Mouse (Mus musculus) lung, embryonic 16.5 days (tissue): ENCODE results near the gene H2-Q1. TPM values are rescaled to one million over a fixed set of nuclear protein-coding genes. Genes with fewer than 3 reads are reported as not detected.
"Not testable (repeated sequence)": the region's sequence is repeated elsewhere in the genome, so short reads cannot be mapped to it uniquely, and the experiment has no call there.

Experiments
- ATAC-seq: fragments of 200-750 bp; cut with Nextera tagmentation; 2 replicates; pipeline ENCODE4 v1.8.0; 2017; ENCODE audit warnings: low read depth, mild to moderate bottlenecking, moderate library complexity
- H3K27ac ChIP-seq: fragments of 300-500 bp; sonication (generic); 2 replicates; pipeline ENCODE4 v1.5.1; 2014; ENCODE audit warnings: mild to moderate bottlenecking, control low read depth, low read length
- H3K27me3 ChIP-seq: fragments of 300-500 bp; sonication (generic); 2 replicates; pipeline ENCODE4 v1.6.1; 2014; ENCODE audit warnings: low read depth, low read length, mixed read lengths; ENCODE audit not compliant: control insufficient read depth, insufficient read depth
- H3K36me3 ChIP-seq: fragments of 300-500 bp; sonication (generic); 2 replicates; pipeline ENCODE4 v1.6.1; 2014; ENCODE audit warnings: low read length; ENCODE audit not compliant: control insufficient read depth, insufficient read depth
- H3K4me1 ChIP-seq: fragments of 300-500 bp; sonication (generic); replicated peaks from 2 replicates; pipeline ENCODE4 v1.6.1; 2014; ENCODE audit warnings: low read length, mixed read lengths; ENCODE audit not compliant: control insufficient read depth, insufficient read depth
- H3K4me2 ChIP-seq: fragments of 300-500 bp; sonication (generic); 2 replicates; pipeline ENCODE4 v1.6.1; 2014; ENCODE audit warnings: low read depth, low read length, control low read depth
- H3K4me3 ChIP-seq: fragments of 300-500 bp; sonication (generic); 2 replicates; pipeline ENCODE4 v1.5.1; 2014; ENCODE audit warnings: mild to moderate bottlenecking, low read length, control low read depth
- H3K9ac ChIP-seq: fragments of 300-500 bp; sonication (generic); 2 replicates; pipeline ENCODE4 v1.6.1; 2014; ENCODE audit warnings: low read length, control low read depth
- H3K9me3 ChIP-seq: fragments of 300-500 bp; sonication (generic); 2 replicates; pipeline ENCODE4 v1.6.1; 2016; ENCODE audit warnings: low read length; ENCODE audit not compliant: control insufficient read depth
- WGBS: fragments of 180-500 bp; shearing (Covaris S2); extraction: QIAGEN DNeasy Blood & Tissue Kit; methylation state at CpG from one replicate; pipeline ENCODE4 v1.1.7; 2014; 5-methylcytosine and 5-hydroxymethylcytosine counted together
- polyA plus RNA-seq: library from polyadenylated mRNA; unstranded; fragments of >200 nt; fragmentation: Nextera tagmentation; extraction: Ambion mirVana; gene quantifications from 2 replicates; pipeline ENCODE4 v1.2.1, GENCODE M21; 2015

Gene H2-Q1
- polyA plus RNA-seq, 1 experiment from 2014 or later = 0.38 TPM

GRCm38 (mm10) chr17:35329714-35330113, 9.5 kb downstream of the H2-Q1 start:
- H3K4me3 ChIP-seq, H3K27me3 ChIP-seq, H3K27ac ChIP-seq, ATAC-seq, H3K36me3 ChIP-seq, H3K4me1 ChIP-seq, H3K9me3 ChIP-seq, H3K4me2 ChIP-seq, H3K9ac ChIP-seq: not testable (repeated sequence)
- 53% methylated on average over 3 of the region's 3 CpGs for WGBS

DNA sequence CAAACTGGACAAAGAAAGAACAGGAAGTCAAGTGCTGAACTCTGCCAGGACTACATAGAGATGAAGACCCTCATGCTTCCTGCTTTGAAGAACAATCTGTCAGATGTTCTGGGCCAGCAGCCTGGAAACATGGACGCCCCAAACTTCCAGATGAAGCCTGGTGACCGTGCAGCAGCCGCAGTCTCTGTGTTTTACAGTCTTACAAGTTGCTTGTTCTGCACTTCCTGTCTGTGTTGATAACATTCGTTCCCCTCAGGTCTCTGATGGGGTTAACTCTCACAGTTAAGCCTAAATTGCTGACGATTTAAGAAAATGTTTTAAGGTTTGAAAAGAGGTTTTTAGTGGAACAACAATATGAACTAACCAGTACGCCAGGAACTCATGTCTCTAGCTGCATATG, 11.3 kb downstream of the H2-Q1 start:
- H3K27ac ChIP-seq, H3K27me3 ChIP-seq, H3K9me3 ChIP-seq, ATAC-seq, H3K36me3 ChIP-seq, H3K4me1 ChIP-seq, H3K4me3 ChIP-seq, H3K9ac ChIP-seq, H3K4me2 ChIP-seq: not testable (repeated sequence)
- 50% methylated on average over 6 of the region's 6 CpGs for WGBS

DNA sequence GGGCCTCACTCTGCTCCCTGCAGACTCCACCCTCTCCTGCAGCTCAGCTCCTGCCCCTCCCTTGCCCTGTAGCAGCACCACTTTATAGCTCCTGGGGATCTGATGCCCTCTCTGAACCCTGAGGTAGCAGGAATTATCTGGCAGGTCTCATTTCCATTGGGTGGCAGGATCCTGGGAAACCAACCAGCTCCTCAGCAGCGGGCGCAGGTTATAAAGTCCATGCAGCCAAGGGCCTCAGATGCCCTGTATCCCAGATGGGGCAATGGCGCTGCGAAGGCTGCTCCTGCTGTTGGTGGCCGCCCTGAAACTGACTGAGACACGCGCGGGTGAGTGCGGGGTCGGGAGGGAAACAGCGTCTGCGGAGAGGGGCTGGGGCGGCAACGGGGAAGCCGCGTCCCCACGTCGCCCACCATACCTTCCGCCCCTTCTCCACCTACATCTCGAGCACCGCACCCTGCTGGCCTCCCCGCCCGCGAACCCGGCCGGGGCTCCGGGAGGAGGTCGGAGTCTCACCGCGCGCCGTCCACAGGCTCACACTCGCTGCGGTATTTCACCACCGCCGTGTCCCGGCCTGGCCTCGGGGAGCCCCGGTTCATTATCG, 22.0 kb downstream of the H2-Q1 start, which contains the start of gene H2-Q2:
Gene H2-Q2, plus strand, starts transcription at position 172 of the 601 bp plus-strand sequence.
- WGBS = under 1% methylated on average over 40 of the region's 40 CpGs
- peak; percentile 61; the same call in 1 of the 2 replicates for ATAC-seq
- Histone ChIP-seq H3K4me2 (peak within 1 kb of the TSS; percentile 67), H3K4me1 (no peaks in the 10 kb centered on the region), H3K27me3 (peaks cover 24% of the 10 kb centered on the region), H3K9ac (peak within 1 kb of the TSS; percentile 58), H3K4me3 (peak within 1 kb of the TSS; percentile 56), H3K36me3 (no peaks in the 10 kb centered on the region), H3K9me3 (no peaks in the 10 kb centered on the region), H3K27ac (no peak within 1 kb of the TSS)

DNA sequence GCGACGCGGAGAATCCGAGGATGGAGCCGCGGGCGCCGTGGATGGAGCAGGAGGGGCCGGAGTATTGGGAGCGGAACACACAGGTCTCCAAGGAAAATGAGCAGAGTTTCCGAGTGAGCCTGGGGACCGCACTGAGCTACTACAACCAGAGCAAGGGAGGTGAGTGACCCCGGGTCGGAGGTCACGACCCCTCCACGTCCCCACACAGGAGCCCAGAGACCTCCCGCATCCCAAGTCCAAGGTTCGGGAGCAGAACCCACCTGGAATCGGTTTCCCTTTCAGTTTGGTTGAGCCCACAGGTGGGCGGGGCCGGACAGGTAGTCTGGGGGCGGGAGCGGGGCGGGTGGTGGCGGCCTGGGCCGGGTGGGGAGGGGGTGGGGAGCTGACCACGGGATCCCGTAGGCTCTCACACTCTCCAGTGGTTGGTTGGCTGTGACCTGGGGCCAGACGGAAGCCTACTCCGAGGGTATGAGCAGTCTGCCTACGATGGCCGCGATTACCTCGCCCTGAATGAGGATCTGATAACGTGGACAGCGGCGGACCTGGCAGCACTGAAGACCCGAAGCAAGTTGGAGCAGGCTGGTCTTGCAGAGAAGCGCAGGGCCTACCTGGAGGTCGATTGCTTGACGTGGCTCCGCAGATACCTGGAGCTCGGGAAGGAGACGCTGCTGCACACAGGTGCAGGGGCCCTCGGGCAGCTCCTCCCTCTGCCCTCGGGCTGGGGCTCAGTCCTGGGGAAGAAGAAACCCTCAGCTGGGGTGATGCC, 22.7 kb downstream of the H2-Q1 start:
- H3K4me1 ChIP-seq = no peaks in the 10 kb centered on the region
- peak overlapping the region; percentile 56 for H3K4me3 ChIP-seq
- ATAC-seq = peak; percentile 88
- peaks cover 24% of the 10 kb centered on the region for H3K27me3 ChIP-seq
- H3K4me2 ChIP-seq = peak overlapping the region; percentile 67
- H3K27ac ChIP-seq = no peak overlapping the region
- 3% methylated on average over 40 of the region's 46 CpGs for WGBS
- no peaks in the 10 kb centered on the region for H3K9me3 ChIP-seq
- peak overlapping the region; percentile 58 for H3K9ac ChIP-seq
- no peaks in the 10 kb centered on the region for H3K36me3 ChIP-seq

GRCm38 (mm10) chr17:35347659-35348058, 27.5 kb downstream of the H2-Q1 start:
- not testable (repeated sequence) for H3K4me1 ChIP-seq, H3K4me2 ChIP-seq, ATAC-seq, H3K27ac ChIP-seq, H3K4me3 ChIP-seq, H3K9ac ChIP-seq, H3K9me3 ChIP-seq, H3K36me3 ChIP-seq
- H3K27me3 ChIP-seq = peaks cover 12% of the 10 kb centered on the region

DNA sequence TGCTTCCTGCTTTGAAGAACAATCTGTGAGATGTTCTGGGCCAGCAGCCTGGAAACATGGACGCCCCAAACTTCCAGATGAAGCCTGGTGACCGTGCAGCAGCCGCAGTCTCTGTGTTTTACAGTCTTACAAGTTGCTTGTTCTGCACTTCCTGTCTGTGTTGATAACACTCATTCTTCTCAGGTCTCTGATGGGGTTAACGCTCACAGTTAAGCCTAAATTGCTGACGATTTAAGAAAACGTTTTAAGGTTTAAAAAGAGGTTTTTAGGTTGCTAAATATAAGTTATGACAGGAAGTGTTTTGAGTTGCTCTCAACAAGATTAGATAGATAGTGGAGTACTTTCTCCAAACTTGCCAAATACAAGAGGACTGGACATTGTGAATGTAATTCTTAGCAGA, 33.1 kb downstream of the H2-Q1 start:
- H3K9me3 ChIP-seq, H3K4me2 ChIP-seq, ATAC-seq, H3K4me1 ChIP-seq, H3K36me3 ChIP-seq, H3K27me3 ChIP-seq, H3K4me3 ChIP-seq, H3K27ac ChIP-seq, H3K9ac ChIP-seq: not testable (repeated sequence)
- 11% methylated on average over 6 of the region's 6 CpGs for WGBS

DNA sequence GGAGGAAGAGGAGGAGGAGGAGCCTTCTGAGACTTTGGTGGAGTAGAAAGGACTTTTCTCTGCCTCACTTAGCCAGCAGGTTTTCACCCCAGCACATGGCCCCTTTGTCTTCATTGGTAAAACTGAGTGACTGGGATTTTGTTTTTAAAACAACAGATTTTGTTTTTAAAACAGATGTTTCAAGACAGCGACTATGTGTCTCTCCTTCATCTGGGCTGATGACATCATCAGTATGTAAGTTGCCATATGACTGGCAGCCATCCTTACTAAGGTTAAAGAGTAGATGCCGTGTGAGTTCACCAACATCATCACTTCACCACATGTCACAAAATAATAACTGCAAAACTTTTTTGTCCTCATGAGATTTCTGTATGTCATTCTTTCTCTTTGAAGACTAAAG, 33.9 kb downstream of the H2-Q1 start:
- Histone ChIP-seq H3K4me3 (no peak overlapping the region), H3K9ac (no peak overlapping the region), H3K27ac (no peak overlapping the region), H3K27me3 (no peaks in the 10 kb centered on the region), H3K9me3 (no peaks in the 10 kb centered on the region), H3K4me2 (no peak overlapping the region), H3K36me3 (no peaks in the 10 kb centered on the region), H3K4me1 (no peaks in the 10 kb centered on the region)
- no peak for ATAC-seq
- 69% methylated on average over 2 of the region's 2 CpGs for WGBS

DNA sequence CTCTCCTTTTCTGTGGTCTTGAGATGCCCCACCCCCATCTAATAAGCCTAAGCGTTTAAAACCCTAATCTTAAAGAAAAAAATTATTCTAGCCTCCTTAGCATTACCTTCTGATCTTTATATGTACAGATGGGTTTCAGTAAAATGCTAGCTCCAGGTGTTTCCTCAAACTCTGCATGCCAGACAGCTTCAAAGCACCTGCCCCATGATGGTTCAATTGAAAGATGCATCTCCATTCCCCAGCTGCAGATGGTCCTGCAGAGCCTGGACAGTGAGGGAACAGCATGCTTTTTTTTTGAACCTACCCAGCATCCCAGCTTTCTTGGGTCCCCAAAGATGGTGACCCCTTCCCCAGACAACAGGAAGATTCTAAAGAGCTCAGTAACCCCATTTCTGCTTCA, 36.9 kb downstream of the H2-Q1 start:
- Histone ChIP-seq H3K27ac (no peak overlapping the region), H3K27me3 (no peaks in the 10 kb centered on the region), H3K9me3 (no peaks in the 10 kb centered on the region), H3K9ac (no peak overlapping the region), H3K36me3 (no peaks in the 10 kb centered on the region), H3K4me1 (no peaks in the 10 kb centered on the region), H3K4me2 (no peak overlapping the region), H3K4me3 (no peak overlapping the region)
- ATAC-seq = no peak
- 29% methylated on average over 1 of the region's 1 CpGs for WGBS

DNA sequence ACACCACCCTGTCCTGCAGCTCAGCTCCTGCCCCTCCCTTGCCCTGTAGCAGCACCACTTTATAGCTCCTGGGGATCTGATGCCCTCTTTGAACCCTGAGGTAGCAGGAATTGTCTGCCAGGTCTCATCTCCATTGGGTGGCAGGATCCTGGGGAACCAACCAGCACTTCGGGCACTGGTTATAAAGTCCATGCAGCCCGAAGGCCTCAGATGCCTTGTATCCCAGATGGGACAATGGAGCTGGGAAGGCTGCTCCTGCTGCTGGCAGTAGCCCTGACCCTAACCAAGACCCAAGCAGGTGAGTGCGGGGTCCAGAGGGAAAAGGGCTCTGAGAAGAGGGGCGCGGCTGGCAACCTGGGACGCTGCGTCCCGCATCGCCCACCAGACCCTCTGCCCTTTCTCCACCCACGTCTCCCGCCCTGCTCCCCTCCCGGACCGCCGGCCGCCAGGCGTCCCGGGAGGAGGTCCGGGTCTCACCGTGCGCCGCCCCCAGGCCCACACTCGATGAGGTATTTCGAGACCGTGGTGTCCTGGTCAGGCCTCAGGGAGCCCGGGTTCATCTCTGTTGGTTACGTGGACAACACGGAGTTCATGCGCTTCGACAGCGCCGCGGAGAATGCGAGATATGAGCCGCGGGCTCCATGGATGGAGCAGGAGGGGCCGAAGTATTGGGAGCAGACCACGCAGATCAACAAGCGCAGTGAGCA, 38.7 kb downstream of the H2-Q1 start:
- no peak overlapping the region for H3K27ac ChIP-seq
- peak overlapping the region; percentile 70 for H3K4me2 ChIP-seq
- H3K4me3 ChIP-seq = peak overlapping the region; percentile 40
- H3K36me3 ChIP-seq = no peaks in the 10 kb centered on the region
- ATAC-seq = peak; percentile 31; the same call in 1 of the 2 replicates
- H3K9me3 ChIP-seq = no peaks in the 10 kb centered on the region
- 13% methylated on average over 29 of the region's 38 CpGs for WGBS
- H3K9ac ChIP-seq = peak overlapping the region; percentile 48
- no peaks in the 10 kb centered on the region for H3K4me1 ChIP-seq
- no peaks in the 10 kb centered on the region for H3K27me3 ChIP-seq
